Mouse (Mus musculus): ENCODE data around the gene Me1.
A peak's percentile ranks its signal among the peaks of the same experiment; 100 is the strongest.

The Me1 gene

GRCm38 (mm10) chr9:86707431-86707830, 11.7 kb upstream of the Me1 start:
- no peak for DNase-seq

GRCm38 (mm10) chr9:86701844-86702243, 6.1 kb upstream of the Me1 start:
- DNase-seq, result no peak

- no peak for DNase-seq
These were observed 5.5 kb upstream of the Me1 start for GRCm38 (mm10) chr9:86701264-86701663.

GRCm38 (mm10) chr9:86695199-86695817, 445 bp downstream of the Me1 start:
- peak; percentile 35 to 46 for DNase-seq

GRCm38 (mm10) chr9:86694644-86695043, 1.1 kb downstream of the Me1 start:
- no peak for DNase-seq

- DNase-seq, result no peak
These were observed 1.8 kb downstream of the Me1 start for GRCm38 (mm10) chr9:86693935-86694334.

- no peak for DNase-seq
These were observed 3.1 kb downstream of the Me1 start for GRCm38 (mm10) chr9:86692676-86693075.

GRCm38 (mm10) chr9:86692251-86692650, 3.5 kb downstream of the Me1 start:
- DNase-seq, result no peak

GRCm38 (mm10) chr9:86691101-86691500, 4.7 kb downstream of the Me1 start:
- DNase-seq, result no peak

GRCm38 (mm10) chr9:86683713-86684209, 12.0 kb downstream of the Me1 start:
- DNase-seq, result no peak

- peak in 1 of 2 experiments; percentile 13 for DNase-seq
These were observed 12.9 kb downstream of the Me1 start for GRCm38 (mm10) chr9:86682844-86683243.

GRCm38 (mm10) chr9:86682278-86682677, 13.5 kb downstream of the Me1 start:
- DNase-seq, result no peak

- no peak for DNase-seq
These were observed 15.3 kb downstream of the Me1 start for GRCm38 (mm10) chr9:86680431-86680830.

- peak; percentile 11 to 19 for DNase-seq
These were observed 15.8 kb downstream of the Me1 start for GRCm38 (mm10) chr9:86679843-86680417.

- no peak for DNase-seq
These were observed 19.5 kb downstream of the Me1 start for GRCm38 (mm10) chr9:86676246-86676645.

GRCm38 (mm10) chr9:86675426-86675825, 20.3 kb downstream of the Me1 start:
- DNase-seq, result no peak

GRCm38 (mm10) chr9:86672907-86673472, 22.8 kb downstream of the Me1 start:
- no peak for DNase-seq

GRCm38 (mm10) chr9:86668590-86669252, 27.0 kb downstream of the Me1 start:
- no peak for DNase-seq

GRCm38 (mm10) chr9:86667138-86667750, 28.5 kb downstream of the Me1 start:
- DNase-seq, result no peak

GRCm38 (mm10) chr9:86661679-86662078, 34.1 kb downstream of the Me1 start:
- DNase-seq, result peak; percentile 8 to 40

- DNase-seq, result no peak
These were observed 34.5 kb downstream of the Me1 start for GRCm38 (mm10) chr9:86661266-86661665.

- no peak for DNase-seq
These were observed 35.4 kb downstream of the Me1 start for GRCm38 (mm10) chr9:86660327-86660726.

GRCm38 (mm10) chr9:86658347-86658746, 37.4 kb downstream of the Me1 start:
- DNase-seq, result no peak
